Mouse (Mus musculus): ENCODE data around the gene Gm20388. TPM values are rescaled to one million over a fixed set of nuclear protein-coding genes. Genes with fewer than 3 reads are reported as not detected.
A peak's percentile ranks its signal among the peaks of the same experiment; 100 is the strongest.

The Gm20388 gene
- total RNA-seq, 2 experiments from 2014 or later = 1.3 to 8.5 TPM

GRCm38 (mm10) chr8:121868196-121868595 lies 1957.6 kb downstream of the Gm20388 start:
- DNase-seq (ENCODE audit: low spot score in 2 of 2) = peak in 1 of 2 experiments; percentile 43

- DNase-seq (ENCODE audit: low spot score in 2 of 2) = no peak
Observed at GRCm38 (mm10) chr8:121868896-121869295, 1958.3 kb downstream of the Gm20388 start.

- DNase-seq (ENCODE audit: low spot score in 2 of 2) = no peak
Observed at GRCm38 (mm10) chr8:121870190-121870589, 1959.5 kb downstream of the Gm20388 start.

GRCm38 (mm10) chr8:121871833-121872440 lies 1961.3 kb downstream of the Gm20388 start:
- DNase-seq (ENCODE audit: low spot score in 2 of 2) = peak in 1 of 2 experiments; percentile 23

GRCm38 (mm10) chr8:121874031-121874430 lies 1963.4 kb downstream of the Gm20388 start:
- peak; percentile 48 to 50 for DNase-seq (ENCODE audit: low spot score in 2 of 2)

GRCm38 (mm10) chr8:121875045-121875444 lies 1964.4 kb downstream of the Gm20388 start:
- DNase-seq (ENCODE audit: low spot score in 2 of 2) = no peak

- DNase-seq (ENCODE audit: low spot score in 2 of 2) = no peak
Observed at GRCm38 (mm10) chr8:121875517-121875916, 1964.9 kb downstream of the Gm20388 start.

GRCm38 (mm10) chr8:121877212-121877611 lies 1966.6 kb downstream of the Gm20388 start:
- DNase-seq (ENCODE audit: low spot score in 2 of 2) = no peak

GRCm38 (mm10) chr8:121877828-121878480 lies 1967.3 kb downstream of the Gm20388 start:
- DNase-seq (ENCODE audit: low spot score in 2 of 2) = no peak

- no peak for DNase-seq (ENCODE audit: low spot score in 2 of 2)
Observed at GRCm38 (mm10) chr8:121879712-121880111, 1969.1 kb downstream of the Gm20388 start.

GRCm38 (mm10) chr8:121880818-121881217 lies 1970.2 kb downstream of the Gm20388 start:
- DNase-seq (ENCODE audit: low spot score in 2 of 2) = no peak

- DNase-seq (ENCODE audit: low spot score in 2 of 2) = no peak
Observed at GRCm38 (mm10) chr8:121881921-121882320, 1971.3 kb downstream of the Gm20388 start.

- DNase-seq (ENCODE audit: low spot score in 2 of 2) = no peak
Observed at GRCm38 (mm10) chr8:121884181-121884580, 1973.5 kb downstream of the Gm20388 start.

- DNase-seq (ENCODE audit: low spot score in 2 of 2) = no peak
Observed at GRCm38 (mm10) chr8:121885001-121885400, 1974.4 kb downstream of the Gm20388 start.

- no peak for DNase-seq (ENCODE audit: low spot score in 2 of 2)
Observed at GRCm38 (mm10) chr8:121885433-121885832, 1974.8 kb downstream of the Gm20388 start.

GRCm38 (mm10) chr8:121887547-121887946 lies 1976.9 kb downstream of the Gm20388 start:
- no peak for DNase-seq (ENCODE audit: low spot score in 2 of 2)

- no peak for DNase-seq (ENCODE audit: low spot score in 2 of 2)
Observed at GRCm38 (mm10) chr8:121889317-121889716, 1978.7 kb downstream of the Gm20388 start.

GRCm38 (mm10) chr8:121889810-121890785 lies 1979.5 kb downstream of the Gm20388 start:
- DNase-seq (ENCODE audit: low spot score in 2 of 2) = no peak

- DNase-seq (ENCODE audit: low spot score in 2 of 2) = no peak
Observed at GRCm38 (mm10) chr8:121892875-121893274, 1982.2 kb downstream of the Gm20388 start.

- DNase-seq (ENCODE audit: low spot score in 2 of 2) = no peak
Observed at GRCm38 (mm10) chr8:121895910-121896309, 1985.3 kb downstream of the Gm20388 start.

- DNase-seq (ENCODE audit: low spot score in 2 of 2) = no peak
Observed at GRCm38 (mm10) chr8:121896476-121897145, 1986.0 kb downstream of the Gm20388 start.

All from adrenal gland, adult 18-20 months (tissue).